Mouse (Mus musculus) lung, adult 2 months (tissue): ENCODE results near the gene Nsg1. TPM values are rescaled to one million over a fixed set of nuclear protein-coding genes. Genes with fewer than 3 reads are reported as not detected.
A peak's percentile ranks its signal among the peaks of the same experiment; 100 is the strongest.

Experiments used
- DNase-seq: peaks from one replicate; pipeline ENCODE4 v3.0.0; 2022
- H3K4me1 ChIP-seq: fragments of 200-500 bp; 2 replicates; pipeline ENCODE4 v1.6.1; 2011; ENCODE audit warnings: low read length; ENCODE audit not compliant: control insufficient read depth, insufficient read depth
- H3K4me3 ChIP-seq: fragments of 200-500 bp; replicated peaks from 2 replicates; pipeline ENCODE3; 2011; ENCODE audit warnings: low read depth, mild to moderate bottlenecking, control low read depth, low read length; ENCODE audit errors: extremely low read depth
- CTCF ChIP-seq: fragments of 200-500 bp; IDR thresholded peaks from 2 replicates; pipeline ENCODE4 v1.5.1; 2011; ENCODE audit warnings: mild to moderate bottlenecking, low read length, control low read depth; ENCODE audit not compliant: insufficient read depth
- POLR2A ChIP-seq: fragments of 200-500 bp; IDR thresholded peaks from 2 replicates; pipeline ENCODE4 v1.6.1; 2011; ENCODE audit warnings: low read depth, mild to moderate bottlenecking, control low read depth, low read length, borderline replicate concordance; ENCODE audit errors: extremely low read depth
- WGBS: fragments of 180-500 bp; shearing (Covaris S2); methylation state at CpG from one replicate; pipeline ENCODE4 v1.1.7; 2018; 5-methylcytosine and 5-hydroxymethylcytosine counted together
- polyA plus RNA-seq: library from polyadenylated mRNA; depleted of rRNA; stranded (reverse); fragments of >200 nt; gene quantifications from 2 replicates; pipeline ENCODE4 v1.2.3, GENCODE M21; 2012

Nsg1 gene
- polyA plus RNA-seq, 1 experiment, result 63.9 TPM

DNA sequence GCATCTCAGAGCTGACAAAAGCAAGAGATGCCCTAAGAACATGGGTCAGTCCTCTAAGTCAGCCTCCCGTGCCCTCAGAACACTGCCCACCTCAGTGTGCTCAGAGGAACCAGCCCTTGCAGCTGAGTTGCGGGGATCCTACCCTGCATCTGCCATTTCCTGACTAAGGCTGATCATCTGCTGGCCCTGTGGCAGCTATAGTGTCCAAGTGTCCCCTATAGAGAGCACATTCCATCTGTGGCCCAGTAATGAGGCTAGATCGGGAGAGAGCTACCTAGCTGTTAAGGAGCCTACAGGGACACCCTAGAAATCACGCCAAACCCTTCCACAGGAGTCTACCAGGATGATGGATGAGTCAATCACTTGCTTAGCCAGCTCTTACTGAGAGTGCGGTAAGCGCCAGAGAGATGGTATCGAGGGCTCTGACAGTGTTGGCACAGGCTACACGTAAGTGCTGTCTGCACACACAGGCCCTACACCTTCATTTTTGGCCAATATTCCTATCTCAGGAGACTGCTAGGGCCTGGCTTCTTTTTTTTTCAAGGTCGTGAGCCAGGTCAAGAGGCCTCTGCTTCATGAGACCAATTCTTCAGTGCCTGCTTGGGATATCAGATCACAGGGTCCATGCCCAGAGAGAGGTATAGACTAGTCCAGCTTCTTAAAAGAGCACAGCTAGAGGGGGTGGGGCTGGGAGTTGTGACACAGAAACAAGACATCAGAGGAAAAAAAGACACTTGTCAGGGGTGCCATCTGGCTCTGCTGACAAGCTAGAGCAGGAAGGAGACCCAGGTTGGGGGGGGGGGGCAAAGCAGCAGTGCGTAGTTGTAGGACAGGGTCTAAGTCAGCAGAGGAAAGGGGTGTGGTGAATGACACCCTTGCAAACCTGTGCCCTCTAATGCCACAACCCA is 7.3 kb downstream of the Nsg1 start:
- Histone ChIP-seq H3K4me3 (no peak overlapping the region), H3K4me1 (no peaks in the 10 kb centered on the region)
- no peak for TF ChIP-seq CTCF
- no peak for TF ChIP-seq POLR2A
- 81% methylated on average over 10 of the region's 10 CpGs for WGBS
- no peak for DNase-seq

DNA sequence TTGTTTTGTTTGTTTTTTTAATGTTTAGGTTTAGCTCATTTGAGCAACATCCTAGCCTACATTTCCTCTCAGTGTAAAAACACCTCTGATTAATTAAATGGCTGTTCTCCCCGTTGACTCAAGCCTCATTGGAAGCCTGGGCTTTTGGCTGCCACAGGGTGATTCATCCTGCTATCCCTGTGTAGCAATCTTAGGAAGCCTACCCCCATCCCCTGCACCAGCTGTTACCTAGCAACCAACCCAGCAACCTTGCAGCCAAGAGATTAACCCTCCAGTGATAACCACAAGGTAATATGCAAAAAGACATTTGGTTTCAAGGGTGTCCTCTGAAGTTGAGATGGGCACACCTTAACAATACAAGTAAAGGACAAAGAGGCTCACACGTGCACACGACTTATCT is 8.4 kb downstream of the Nsg1 start:
- TF ChIP-seq POLR2A, result no peak
- TF ChIP-seq CTCF, result no peak
- Histone ChIP-seq H3K4me3 (no peak overlapping the region), H3K4me1 (0 out of 2 replicates have a peak, but pooled peaks cover 4% of the 10 kb centered on the region)
- 59% methylated on average over 3 of the region's 3 CpGs for WGBS
- no peak for DNase-seq

DNA sequence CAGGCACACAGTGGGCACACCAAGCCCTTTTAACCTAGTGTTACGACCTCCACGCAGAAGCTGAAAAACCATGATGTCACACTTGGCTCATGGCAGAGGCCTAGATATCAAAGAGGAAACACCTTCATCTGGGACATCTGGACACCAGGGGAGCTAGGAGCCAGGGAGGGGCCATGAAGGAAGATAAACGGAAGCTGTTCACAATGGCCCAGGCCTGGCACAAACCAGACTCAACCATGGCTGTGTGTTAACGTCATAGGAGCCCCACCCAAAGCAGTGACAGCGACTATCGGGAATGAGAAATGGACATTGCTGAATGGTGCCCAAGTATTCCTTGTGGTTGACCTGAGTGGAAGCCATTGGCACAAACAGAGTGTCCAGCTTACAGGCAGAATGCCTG is 13.2 kb downstream of the Nsg1 start:
- DNase-seq, result peak; percentile 33
- WGBS, result 52% methylated on average over 6 of the region's 6 CpGs

DNA sequence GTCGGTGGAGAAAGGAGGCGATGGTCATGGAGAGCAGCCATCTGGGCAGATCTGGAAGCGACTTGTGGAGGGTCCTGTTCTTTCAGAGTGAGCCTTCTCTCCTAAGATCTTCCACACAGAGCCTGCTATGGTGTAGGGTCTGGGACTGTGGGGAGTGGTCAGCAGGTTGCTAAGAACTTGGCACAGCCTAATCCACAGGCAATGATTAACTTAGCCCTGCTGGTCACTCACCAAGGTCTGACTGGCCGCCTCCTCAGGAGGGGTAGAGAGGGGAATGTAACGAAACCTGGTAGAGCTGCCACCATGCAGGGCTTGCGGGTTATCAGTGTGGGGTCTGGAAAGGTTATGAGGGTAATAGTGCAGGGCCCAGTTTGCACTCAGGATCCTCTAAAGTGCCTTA is 18.8 kb downstream of the Nsg1 start:
- H3K4me1 ChIP-seq, result no peaks in the 10 kb centered on the region
- 89% methylated on average over 6 of the region's 6 CpGs for WGBS
- no peak for TF ChIP-seq POLR2A
- TF ChIP-seq CTCF, result no peak
- no peak for DNase-seq
- H3K4me3 ChIP-seq, result no peak overlapping the region

More for the DNA sequence above, 13.2 kb downstream of the Nsg1 start:
- Histone ChIP-seq H3K4me1 (0 out of 2 replicates have a peak, but pooled peaks cover 4% of the 10 kb centered on the region), H3K4me3 (no peak overlapping the region)
- TF ChIP-seq POLR2A (no peak), CTCF (no peak)

DNA sequence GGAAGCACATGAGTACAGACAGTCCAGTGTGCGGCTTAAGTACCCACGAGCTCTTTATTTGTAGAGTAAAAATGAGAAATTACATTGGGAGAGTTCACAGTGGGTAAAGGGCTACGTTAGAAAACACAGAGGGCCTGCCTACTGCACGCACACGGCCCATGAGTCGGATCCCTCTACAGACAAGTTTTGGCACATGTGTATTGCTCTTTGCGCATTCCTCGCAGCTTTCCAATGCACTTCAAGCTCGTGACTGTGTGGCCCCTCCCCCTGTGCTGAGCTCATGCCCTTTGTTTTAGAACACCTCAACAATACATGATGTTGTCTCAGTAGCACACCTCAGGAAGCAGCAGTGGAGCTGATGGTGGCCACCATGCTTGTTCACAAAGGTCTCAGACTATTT is 22.5 kb downstream of the Nsg1 start:
- DNase-seq, result no peak
- no peak overlapping the region for H3K4me3 ChIP-seq
- no peak for TF ChIP-seq CTCF
- TF ChIP-seq POLR2A, result no peak
- WGBS, result 80% methylated on average over 9 of the region's 9 CpGs
- H3K4me1 ChIP-seq, result no peaks in the 10 kb centered on the region

DNA sequence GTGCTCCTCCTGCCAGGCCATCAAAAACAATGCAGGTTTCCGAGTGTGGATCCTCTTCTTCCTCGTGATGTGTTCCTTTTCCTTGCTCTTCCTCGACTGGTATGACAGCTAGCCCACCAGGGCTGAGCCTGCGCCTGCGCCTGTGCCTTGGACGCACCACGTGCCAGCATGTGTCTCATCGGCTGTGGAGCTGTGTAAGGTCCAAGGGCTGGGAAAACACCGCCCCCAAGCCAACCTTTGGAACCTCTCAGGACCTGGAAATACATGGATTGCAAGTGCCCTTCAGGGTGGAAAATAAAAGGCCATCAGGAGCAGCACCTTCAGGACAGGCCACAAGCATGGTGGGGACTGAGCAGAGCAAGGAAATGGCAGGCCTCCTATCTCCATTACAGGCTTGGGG is 23.5 kb downstream of the Nsg1 start:
- no peaks in the 10 kb centered on the region for H3K4me1 ChIP-seq
- no peak for TF ChIP-seq POLR2A
- TF ChIP-seq CTCF, result no peak
- no peak for DNase-seq
- H3K4me3 ChIP-seq, result no peak overlapping the region
- 92% methylated on average over 9 of the region's 9 CpGs for WGBS

DNA sequence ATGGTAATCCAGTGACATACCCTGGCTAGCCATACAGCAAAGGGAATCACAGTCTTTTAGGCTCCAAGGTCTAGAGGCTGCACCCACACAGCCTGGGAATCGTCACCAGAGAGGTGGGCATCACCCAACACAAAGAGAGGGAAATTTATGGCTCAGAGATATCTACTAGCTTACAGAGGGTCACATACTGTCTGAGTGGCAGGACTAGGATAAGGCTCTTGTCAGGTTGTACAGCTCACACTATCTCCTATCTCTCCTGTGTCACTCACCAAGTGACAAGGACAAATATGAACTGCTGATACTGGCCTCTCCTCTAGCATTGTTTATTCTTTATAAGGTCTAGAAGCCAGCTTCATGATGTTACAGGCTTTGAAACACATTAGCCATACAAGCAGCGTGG is 30.4 kb downstream of the Nsg1 start:
- no peaks in the 10 kb centered on the region for H3K4me1 ChIP-seq
- WGBS, result 83% methylated on average over 2 of the region's 2 CpGs
- no peak for TF ChIP-seq CTCF
- TF ChIP-seq POLR2A, result no peak
- H3K4me3 ChIP-seq, result no peak overlapping the region
- no peak for DNase-seq

DNA sequence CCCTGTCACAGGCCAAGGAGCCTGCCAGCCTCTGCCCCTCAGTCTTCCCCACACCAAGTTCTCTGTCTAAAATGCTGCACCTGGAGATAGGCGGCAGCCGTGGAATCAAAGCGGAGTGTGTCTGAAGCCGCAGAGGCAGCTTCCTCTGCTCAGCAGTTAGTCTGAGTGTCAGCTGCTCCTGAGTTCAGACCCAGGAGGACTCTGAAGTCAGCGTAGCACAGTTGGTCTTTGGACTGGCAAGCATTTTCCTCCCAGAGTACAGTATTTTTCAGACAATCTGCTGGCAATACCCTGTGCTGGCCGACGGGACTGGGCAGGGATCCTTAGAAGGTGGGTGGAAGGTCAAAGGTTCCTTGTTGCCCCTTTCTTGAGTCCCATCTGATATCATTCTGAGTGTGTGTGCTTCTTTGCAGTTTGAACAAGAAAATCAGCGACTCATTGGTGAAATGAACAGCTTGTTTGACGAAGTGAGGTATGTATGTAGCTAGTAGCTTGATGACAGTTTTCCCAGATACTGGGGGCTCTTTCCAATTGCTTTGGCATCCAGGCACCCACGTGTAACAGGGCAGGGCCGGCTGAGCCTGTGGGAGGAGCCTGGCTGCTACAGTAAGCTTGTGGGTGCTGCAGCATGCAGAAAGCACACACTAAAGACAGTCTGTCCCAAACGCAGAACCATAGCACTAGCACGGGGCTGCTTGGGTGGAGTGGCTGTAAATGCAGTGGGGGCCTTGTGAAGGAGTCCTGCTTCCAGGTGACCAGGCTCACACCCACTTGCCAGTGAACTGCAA is 33.0 kb downstream of the Nsg1 start:
- 84% methylated on average over 13 of the region's 13 CpGs for WGBS
- no peaks in the 10 kb centered on the region for H3K4me1 ChIP-seq
- DNase-seq, result no peak
- TF ChIP-seq CTCF (no peak), POLR2A (no peak)
- no peak overlapping the region for H3K4me3 ChIP-seq

DNA sequence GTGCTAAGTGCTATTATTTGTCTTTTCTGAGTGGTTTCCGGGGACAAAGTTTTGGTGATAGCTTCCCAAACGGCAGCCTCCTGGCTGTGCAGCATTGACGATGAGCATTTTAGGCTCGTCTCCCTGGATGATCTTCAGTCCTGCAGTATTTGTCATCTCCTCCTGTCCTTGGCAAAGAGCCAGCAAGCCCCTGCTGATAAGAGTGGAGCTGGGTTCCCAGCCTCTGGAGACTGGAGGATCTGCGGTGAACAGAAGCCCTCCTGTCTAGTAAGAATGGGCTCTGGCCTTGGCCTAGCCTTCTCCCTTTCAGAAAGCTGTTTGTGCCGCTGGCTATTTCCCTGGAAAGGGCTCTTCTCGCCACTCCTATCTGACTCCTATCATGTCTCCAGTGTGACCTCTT is 38.0 kb downstream of the Nsg1 start:
- no peak overlapping the region for H3K4me3 ChIP-seq
- DNase-seq, result no peak
- WGBS, result 64% methylated on average over 7 of the region's 7 CpGs
- no peaks in the 10 kb centered on the region for H3K4me1 ChIP-seq
- TF ChIP-seq POLR2A (no peak), CTCF (no peak)
